Mouse (Mus musculus) embryonic fibroblast, embryonic 13.5 days (primary cell): ENCODE measurements around the gene Polm.

Experiments
- CTCF ChIP-seq: IDR thresholded peaks from 2 replicates; pipeline ENCODE4 v1.5.1; 2011; ENCODE audit warnings: mild to moderate bottlenecking, control low read depth, low read length, moderate library complexity, borderline replicate concordance; ENCODE audit not compliant: insufficient read depth
- POLR2A ChIP-seq: IDR thresholded peaks from 2 replicates; pipeline ENCODE4 v1.6.1; 2011; ENCODE audit warnings: low read depth, mild to moderate bottlenecking, control low read depth, low read length, moderate library complexity

GRCm38 (mm10) chr11:5868324-5868723 is 30.5 kb upstream of the Polm start:
- TF ChIP-seq POLR2A (no peak), CTCF (no peak)
